Mouse (Mus musculus) heart, embryonic 14.5 days (tissue): ENCODE measurements around the gene Thsd7b. TPM values are rescaled to one million over a fixed set of nuclear protein-coding genes. Genes with fewer than 3 reads are reported as not detected.

Source experiments
- ATAC-seq: fragments of 200-750 bp; cut with Nextera tagmentation; 2 replicates; pipeline ENCODE4 v1.8.0; 2017; ENCODE audit warnings: low read depth, moderate TSS enrichment; ENCODE audit not compliant: insufficient number of reproducible peaks, insufficient read depth, low FRiP score
- H3K27ac ChIP-seq, 2 experiments: fragments of 200-500 bp in 1 of 2; fragments of 300-500 bp in 1 of 2; sonication (generic) in 1 of 2; replicated peaks in 1 of 2; 2 replicates each; pipeline ENCODE4 v1.5.1; 2012 to 2014; ENCODE audit warnings: low read depth in 2 of 2, low read length in 2 of 2, control low read depth in 1 of 2, mild to moderate bottlenecking in 1 of 2, mixed read lengths in 1 of 2; ENCODE audit not compliant: control insufficient read depth in 1 of 2, insufficient read depth in 1 of 2
- H3K27me3 ChIP-seq: fragments of 300-500 bp; sonication (generic); 2 replicates; pipeline ENCODE4 v1.6.1; 2014; ENCODE audit warnings: mild to moderate bottlenecking, low read length, control low read depth; ENCODE audit not compliant: control insufficient read depth, insufficient read depth
- H3K36me3 ChIP-seq: fragments of 300-500 bp; sonication (generic); 2 replicates; pipeline ENCODE4 v1.6.1; 2014; ENCODE audit warnings: mild to moderate bottlenecking, control low read depth, low read length, mixed read lengths; ENCODE audit not compliant: control insufficient read depth, insufficient read depth
- H3K4me1 ChIP-seq, 2 experiments: fragments of 200-500 bp in 1 of 2; fragments of 300-500 bp in 1 of 2; sonication (generic) in 1 of 2; 2 replicates each; pipeline ENCODE4 v1.6.1; 2012 to 2014; ENCODE audit warnings: low read length in 2 of 2, control low read depth in 1 of 2, mixed read lengths in 1 of 2; ENCODE audit not compliant: control insufficient read depth in 2 of 2, insufficient read depth in 2 of 2
- H3K4me2 ChIP-seq: fragments of 300-500 bp; sonication (generic); 2 replicates; pipeline ENCODE4 v1.6.1; 2014; ENCODE audit warnings: mild to moderate bottlenecking, low read length
- H3K4me3 ChIP-seq, 2 experiments: fragments of 200-500 bp in 1 of 2; fragments of 300-500 bp in 1 of 2; sonication (generic) in 1 of 2; 2 replicates each; pipeline ENCODE4 v1.5.1; 2012 to 2014; ENCODE audit warnings: low read length in 2 of 2, mild to moderate bottlenecking in 2 of 2, control low read depth in 1 of 2, low read depth in 1 of 2, moderate library complexity in 1 of 2; ENCODE audit not compliant: control insufficient read depth in 1 of 2, insufficient read depth in 1 of 2
- H3K9ac ChIP-seq: fragments of 300-500 bp; sonication (generic); 2 replicates; pipeline ENCODE4 v1.6.1; 2014; ENCODE audit warnings: mild to moderate bottlenecking, low read length
- H3K9me3 ChIP-seq: fragments of 300-500 bp; sonication (generic); 2 replicates; pipeline ENCODE4 v1.6.1; 2016; ENCODE audit warnings: low read length, control low read depth; ENCODE audit not compliant: control insufficient read depth
- WGBS: fragments of 180-500 bp; shearing (Covaris S2); extraction: QIAGEN DNeasy Blood & Tissue Kit; methylation state at CpG from one replicate; pipeline ENCODE4 v1.1.7; 2014; 5-methylcytosine and 5-hydroxymethylcytosine counted together
- polyA plus RNA-seq: library from polyadenylated mRNA; unstranded; fragments of >200 nt; fragmentation: Nextera tagmentation; extraction: Ambion mirVana; gene quantifications from 2 replicates; pipeline ENCODE4 v1.2.1, GENCODE M21; 2014

Thsd7b gene
- polyA plus RNA-seq, 1 experiment from 2014 or later: 4.2 TPM

DNA sequence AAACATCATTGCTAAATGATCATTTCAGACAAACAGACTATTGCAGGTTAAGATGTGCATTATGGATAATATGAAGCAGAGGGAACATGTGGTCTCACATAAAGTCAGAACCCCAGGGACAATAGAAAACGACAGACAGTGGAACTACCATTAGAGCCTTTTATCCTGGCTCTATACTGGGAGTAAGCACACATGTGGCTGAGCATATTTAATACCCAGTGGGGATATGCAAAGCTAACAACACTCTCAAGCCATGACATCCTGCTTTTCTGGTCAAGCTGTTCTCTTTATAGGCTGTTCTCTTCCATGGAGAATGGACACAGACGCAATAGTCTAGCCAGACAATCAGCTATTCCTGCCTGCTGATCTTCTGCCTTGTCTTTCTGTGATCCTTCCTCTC is 191.3 kb downstream of the Thsd7b start:
- 74% methylated on average over 2 of the region's 2 CpGs for WGBS
- Histone ChIP-seq H3K4me2 (no peak overlapping the region), H3K4me1 (no peaks in the 10 kb centered on the region), H3K27ac (no peak overlapping the region), H3K27me3 (no peaks in the 10 kb centered on the region), H3K4me3 (no peak overlapping the region), H3K36me3 (no peaks in the 10 kb centered on the region), H3K9ac (no peak overlapping the region), H3K9me3 (no peaks in the 10 kb centered on the region)
- no peak for ATAC-seq

DNA sequence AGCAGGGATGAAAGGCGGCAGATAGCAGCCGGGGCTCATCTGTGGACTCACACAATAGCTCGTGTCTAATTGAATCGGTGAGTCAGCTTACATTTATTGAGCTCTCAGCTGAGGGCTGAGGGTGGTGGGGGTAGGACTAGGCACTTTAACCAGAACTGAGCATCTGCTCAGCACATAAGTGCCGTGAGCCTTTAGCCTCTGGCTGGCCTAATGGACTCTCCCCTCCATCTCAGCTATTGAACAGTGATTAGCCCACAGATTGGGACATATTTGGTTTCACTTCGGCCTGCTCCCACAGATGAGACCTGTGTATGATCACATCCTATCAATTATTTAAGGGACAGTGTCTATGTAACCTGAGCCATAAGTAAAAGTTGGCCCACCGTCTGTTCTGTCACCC is 200.4 kb downstream of the Thsd7b start:
- H3K9me3 ChIP-seq: no peaks in the 10 kb centered on the region
- H3K4me1 ChIP-seq: no peaks in the 10 kb centered on the region
- H3K27me3 ChIP-seq: no peaks in the 10 kb centered on the region
- ATAC-seq: no peak
- H3K27ac ChIP-seq: no peak overlapping the region
- H3K9ac ChIP-seq: no peak overlapping the region
- H3K4me3 ChIP-seq: no peak overlapping the region
- 80% methylated on average over 7 of the region's 7 CpGs for WGBS
- no peak overlapping the region for H3K4me2 ChIP-seq
- H3K36me3 ChIP-seq: no peaks in the 10 kb centered on the region

DNA sequence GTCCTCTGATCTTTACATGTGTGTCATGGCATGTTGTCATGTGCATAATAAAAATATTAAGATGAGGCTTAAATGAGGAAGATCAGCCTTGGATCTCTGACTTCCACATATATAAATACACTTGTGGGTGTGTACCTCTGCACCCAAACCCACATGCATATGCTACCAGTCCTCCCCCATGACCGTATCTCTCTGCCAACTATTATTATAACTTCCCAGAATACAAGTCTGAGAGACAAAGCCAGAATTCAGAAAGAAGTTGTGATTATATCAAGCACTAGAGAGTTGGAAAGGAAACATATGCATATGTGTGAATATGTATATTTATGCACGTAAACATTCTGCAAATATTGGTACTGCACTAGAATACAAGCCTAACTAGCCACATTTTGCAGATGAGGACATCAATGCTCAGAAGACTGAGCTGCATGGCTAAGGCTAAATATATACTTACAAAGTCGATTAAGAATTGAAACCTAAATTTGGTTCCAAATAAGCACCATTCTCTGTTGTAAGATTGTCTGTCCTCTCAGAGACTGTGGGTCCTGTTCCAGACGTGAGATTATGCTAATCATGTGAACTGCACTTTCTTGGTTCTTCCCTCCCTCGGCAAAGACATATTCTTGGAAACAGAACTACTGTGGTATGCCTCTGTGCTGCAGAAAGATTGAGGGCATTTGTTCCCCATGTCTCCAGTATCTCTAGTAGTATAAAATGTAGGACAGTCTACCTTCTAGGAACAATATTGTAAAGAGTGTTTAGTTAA is 211.3 kb downstream of the Thsd7b start:
- Histone ChIP-seq H3K36me3 (no peaks in the 10 kb centered on the region), H3K4me3 (no peak overlapping the region), H3K4me2 (no peak overlapping the region), H3K27me3 (no peaks in the 10 kb centered on the region), H3K4me1 (no peaks in the 10 kb centered on the region; a peak in 1 of 4 replicates), H3K27ac (no peak overlapping the region), H3K9me3 (no peaks in the 10 kb centered on the region), H3K9ac (no peak overlapping the region)
- no peak for ATAC-seq
- 71% methylated on average over 5 of the region's 5 CpGs for WGBS

DNA sequence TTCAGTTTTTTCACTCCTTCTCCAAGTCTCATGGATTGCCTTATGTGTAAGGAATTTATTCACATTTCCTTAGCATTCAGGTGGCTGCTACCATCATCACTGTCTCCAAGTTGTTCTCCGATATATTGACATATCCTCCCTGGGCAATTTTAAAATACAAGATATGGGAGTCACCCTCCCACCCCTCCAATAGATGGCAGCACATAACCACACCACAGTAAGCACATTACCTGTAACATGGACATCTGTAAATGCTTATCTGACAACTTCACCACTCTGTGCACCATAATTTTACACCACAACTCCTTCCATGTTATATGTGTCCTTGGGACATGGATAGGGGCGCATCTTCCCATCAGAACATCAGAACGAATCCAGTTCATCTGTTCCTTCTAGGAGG is 218.0 kb downstream of the Thsd7b start:
- no peak for ATAC-seq
- Histone ChIP-seq H3K4me1 (no peaks in the 10 kb centered on the region), H3K9me3 (no peaks in the 10 kb centered on the region), H3K27ac (no peak overlapping the region), H3K9ac (no peak overlapping the region), H3K4me2 (no peak overlapping the region), H3K27me3 (no peaks in the 10 kb centered on the region), H3K4me3 (no peak overlapping the region), H3K36me3 (no peaks in the 10 kb centered on the region)
- WGBS: 85% methylated on average over 3 of the region's 3 CpGs

DNA sequence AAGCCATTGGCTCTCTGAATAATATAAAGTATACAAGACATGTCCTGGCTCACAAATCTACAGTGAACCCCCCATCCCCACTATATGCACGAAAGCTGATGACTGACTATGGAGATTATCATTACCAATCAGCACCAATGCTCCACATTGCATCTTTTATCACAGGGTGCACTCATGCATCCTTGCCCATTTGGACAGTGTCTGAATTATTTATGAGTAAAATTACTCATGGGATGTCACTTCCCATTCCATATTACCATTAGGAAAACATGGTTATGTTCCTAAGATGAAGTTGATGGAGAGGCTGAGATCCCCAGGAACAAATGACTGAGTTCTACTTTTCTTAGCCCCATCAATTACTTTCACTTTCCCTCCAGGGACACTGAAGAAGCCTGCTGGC is 220.8 kb downstream of the Thsd7b start:
- no peak for ATAC-seq
- Histone ChIP-seq H3K36me3 (no peaks in the 10 kb centered on the region), H3K27ac (no peak overlapping the region), H3K27me3 (no peaks in the 10 kb centered on the region), H3K4me1 (no peaks in the 10 kb centered on the region), H3K9me3 (no peaks in the 10 kb centered on the region), H3K4me2 (no peak overlapping the region), H3K9ac (no peak overlapping the region), H3K4me3 (no peak overlapping the region)
- WGBS: 84% methylated on average over 1 of the region's 1 CpGs

DNA sequence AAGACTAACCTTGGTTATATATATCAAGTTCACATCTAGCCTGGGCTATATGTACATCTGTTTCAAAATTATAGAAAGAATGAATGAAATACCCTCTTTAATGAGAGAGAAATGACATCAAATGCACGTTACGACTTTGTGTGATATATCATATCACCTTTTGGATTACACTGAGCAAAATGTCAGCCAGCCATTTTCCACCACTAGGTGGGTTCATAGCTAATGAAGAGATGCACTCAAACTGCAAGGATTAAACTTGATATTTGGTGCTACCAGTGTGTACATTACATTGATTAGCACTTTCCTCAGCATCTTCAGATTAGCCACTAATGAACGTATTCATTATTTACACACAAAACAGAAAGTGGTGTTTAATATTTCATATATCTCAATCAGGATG is 228.6 kb downstream of the Thsd7b start:
- H3K27me3 ChIP-seq: no peaks in the 10 kb centered on the region
- H3K9ac ChIP-seq: no peak overlapping the region
- H3K4me2 ChIP-seq: no peak overlapping the region
- no peaks in the 10 kb centered on the region for H3K36me3 ChIP-seq
- no peak for ATAC-seq
- no peaks in the 10 kb centered on the region for H3K9me3 ChIP-seq
- H3K4me3 ChIP-seq: no peak overlapping the region
- H3K4me1 ChIP-seq: no peaks in the 10 kb centered on the region
- H3K27ac ChIP-seq: no peak overlapping the region
- WGBS: 72% methylated on average over 3 of the region's 3 CpGs

DNA sequence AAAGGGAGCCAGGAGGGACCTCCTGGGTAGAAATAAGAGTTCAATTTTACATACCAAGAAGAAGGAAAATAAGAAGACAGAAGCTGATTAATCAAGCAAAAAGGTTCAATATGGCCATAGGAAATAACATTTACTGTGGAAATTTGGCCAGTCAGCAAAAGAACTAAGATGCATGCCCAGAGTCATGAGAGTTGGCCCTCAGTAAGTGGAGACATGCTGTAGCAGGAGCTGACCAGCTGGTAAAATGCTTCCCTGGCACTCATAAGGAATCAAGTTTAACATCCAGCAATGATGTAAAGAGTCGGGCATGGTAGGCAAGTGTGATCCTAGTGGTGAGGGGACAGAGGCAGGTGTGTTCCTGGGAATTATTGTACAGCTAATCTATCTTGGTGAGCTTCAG is 243.3 kb downstream of the Thsd7b start:
- no peak overlapping the region for H3K9ac ChIP-seq
- no peaks in the 10 kb centered on the region for H3K36me3 ChIP-seq
- H3K4me3 ChIP-seq: no peak overlapping the region
- WGBS: 84% methylated on average over 1 of the region's 1 CpGs
- no peak overlapping the region for H3K4me2 ChIP-seq
- H3K4me1 ChIP-seq: no peaks in the 10 kb centered on the region
- no peak for ATAC-seq
- H3K9me3 ChIP-seq: no peaks in the 10 kb centered on the region
- H3K27ac ChIP-seq: no peak overlapping the region
- H3K27me3 ChIP-seq: no peaks in the 10 kb centered on the region

DNA sequence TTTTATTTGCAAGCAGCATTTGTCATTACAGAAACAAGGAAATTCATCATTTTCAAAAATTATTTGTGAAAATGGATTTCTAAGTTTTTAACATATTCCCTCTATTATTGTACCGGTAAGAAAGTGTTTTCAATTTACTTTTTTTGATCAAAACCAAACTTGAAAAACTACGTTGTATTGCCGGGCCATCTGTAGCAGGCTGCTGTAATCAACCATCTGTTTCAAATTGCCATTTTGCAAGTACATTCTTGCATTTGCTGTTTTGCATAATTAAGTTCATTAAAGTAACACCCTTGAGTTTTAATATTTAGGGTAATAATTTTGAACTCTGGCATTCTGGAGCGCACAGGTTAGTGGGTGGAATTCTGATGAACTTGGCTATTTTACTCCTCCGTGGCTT is 246.6 kb downstream of the Thsd7b start:
- 92% methylated on average over 5 of the region's 5 CpGs for WGBS
- no peak for ATAC-seq
- Histone ChIP-seq H3K4me1 (no peaks in the 10 kb centered on the region), H3K36me3 (no peaks in the 10 kb centered on the region), H3K27me3 (no peaks in the 10 kb centered on the region), H3K4me3 (no peak overlapping the region), H3K27ac (no peak overlapping the region), H3K9me3 (no peaks in the 10 kb centered on the region), H3K9ac (no peak overlapping the region), H3K4me2 (no peak overlapping the region)
